ENCODE assay signal across 11 mouse cellular contexts in the genomic region with DNA sequence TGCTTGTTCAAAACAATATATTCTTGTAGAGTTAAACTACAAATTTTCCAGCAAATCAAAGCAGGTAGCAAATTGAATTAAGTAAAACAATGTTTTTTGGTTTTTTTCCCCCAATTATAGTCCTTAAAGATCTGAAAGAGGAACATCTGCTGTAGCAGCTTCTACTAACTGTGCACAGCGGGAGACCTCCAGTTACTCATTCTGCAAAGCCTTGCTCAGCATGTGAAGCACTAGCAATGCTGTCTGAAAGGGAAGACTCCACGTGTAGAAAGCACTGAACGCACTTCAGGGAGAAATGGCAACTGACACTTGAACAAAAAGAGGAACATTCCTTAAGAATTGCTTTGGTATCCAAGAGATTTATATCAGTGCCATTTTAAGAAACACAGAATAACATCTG.
DNase-seq lines count a peak whose midpoint lies in the region; ATAC-seq and TF ChIP-seq lines count a peak whose summit lies in the region.
"Had no signal": no experiment of that assay in that cellular context is flagged by ENCODE, and none has a peak within 500 bp of the region (broad histone marks: within the 10 kb centered on the region; RNA-seq: fewer than 3 reads in every experiment).

No protein-coding gene starts in this region.

- no peaks in the 10 kb centered on the region for H3K27me3 ChIP-seq in forebrain, embryonic 14.5 days (replicated peaks; ENCODE audit: control insufficient read depth, insufficient read depth, low read length)
- peaks cover 6% of the 10 kb centered on the region; the same call in 1 of the 2 replicates for H3K27me3 ChIP-seq in midbrain, embryonic 12.5 days
- no peaks in the 10 kb centered on the region for H3K27me3 ChIP-seq in kidney, embryonic 16.5 days (ENCODE audit: insufficient read depth, low read length)
- H3K27me3 ChIP-seq: embryonic facial prominence, embryonic 13.5 days; liver, embryonic 15.5 days had no signal

- DNase-seq in left cerebral cortex, postnatal 4 days: peak; percentile 59
- DNase-seq in left cerebral cortex, adult 2 months (ENCODE audit: extremely low spot score in 1 of 2, low spot score in 2 of 2): no peak
- peak; percentile 63 for DNase-seq in forebrain, embryonic 14.5 days (ENCODE audit: low spot score)
- no peak for DNase-seq in ovary, postnatal 36 days (ENCODE audit: low spot score)
- DNase-seq in lung, postnatal 4 days: no peak
- DNase-seq: kidney, postnatal 4 days had no signal

- no peaks in the 10 kb centered on the region for H3K9me3 ChIP-seq in forebrain, embryonic 14.5 days (replicated peaks; ENCODE audit: control insufficient read depth, low read length)
- no peaks in the 10 kb centered on the region for H3K9me3 ChIP-seq in midbrain, embryonic 12.5 days
- H3K9me3 ChIP-seq in kidney, embryonic 16.5 days (ENCODE audit: low read length): no peaks in the 10 kb centered on the region
- H3K9me3 ChIP-seq: embryonic facial prominence, embryonic 13.5 days; liver, embryonic 15.5 days had no signal

- H3K4me2 ChIP-seq in forebrain, embryonic 14.5 days (ENCODE audit: low read length): no peak overlapping the region
- H3K4me2 ChIP-seq in midbrain, embryonic 12.5 days (replicated peaks): no peak overlapping the region
- no peak overlapping the region for H3K4me2 ChIP-seq in kidney, embryonic 16.5 days (replicated peaks; ENCODE audit: low read depth, low read length)
- H3K4me2 ChIP-seq: embryonic facial prominence, embryonic 13.5 days; heart, embryonic 11.5 days; liver, embryonic 15.5 days had no signal

- no peaks in the 10 kb centered on the region for H3K4me1 ChIP-seq in forebrain, embryonic 14.5 days (ENCODE audit: control insufficient read depth, insufficient read depth, low read length)
- H3K4me1 ChIP-seq in midbrain, embryonic 12.5 days: no peaks in the 10 kb centered on the region
- H3K4me1 ChIP-seq in kidney, embryonic 16.5 days (ENCODE audit: insufficient read depth, low read length): no peaks in the 10 kb centered on the region
- H3K4me1 ChIP-seq: embryonic facial prominence, embryonic 13.5 days; liver, embryonic 15.5 days had no signal

- no peak for TF ChIP-seq CTCF in left cerebral cortex, adult 2 months (IDR thresholded peaks at IDR 0.05)

- no peak overlapping the region for H3K4me3 ChIP-seq in left cerebral cortex, adult 2 months
- no peak overlapping the region for H3K4me3 ChIP-seq in forebrain, embryonic 14.5 days (ENCODE audit: low read depth, low read length)
- no peak overlapping the region for H3K4me3 ChIP-seq in midbrain, embryonic 12.5 days
- H3K4me3 ChIP-seq in kidney, embryonic 16.5 days (ENCODE audit: low read length): no peak overlapping the region
- H3K4me3 ChIP-seq: embryonic facial prominence, embryonic 13.5 days; liver, embryonic 15.5 days had no signal

- no peak overlapping the region for H3K9ac ChIP-seq in forebrain, embryonic 14.5 days (ENCODE audit: low read length)
- H3K9ac ChIP-seq in midbrain, embryonic 12.5 days (replicated peaks): no peak overlapping the region
- H3K9ac ChIP-seq in kidney, embryonic 16.5 days (replicated peaks; ENCODE audit: low read length): no peak overlapping the region
- H3K9ac ChIP-seq: embryonic facial prominence, embryonic 13.5 days; liver, embryonic 15.5 days had no signal

- ATAC-seq in forebrain, embryonic 14.5 days: no peak
- peak; percentile 92 for ATAC-seq in midbrain, embryonic 12.5 days (ENCODE audit: low FRiP score, low read depth)
- no peak for ATAC-seq in kidney, embryonic 16.5 days (ENCODE audit: low FRiP score, low TSS enrichment)

- H3K27ac ChIP-seq in left cerebral cortex, adult 2 months: no peak overlapping the region
- H3K27ac ChIP-seq in forebrain, embryonic 14.5 days (ENCODE audit: low read depth, low read length): no peak overlapping the region
- H3K27ac ChIP-seq in midbrain, embryonic 12.5 days (replicated peaks): no peak overlapping the region
- H3K27ac ChIP-seq in kidney, embryonic 16.5 days (ENCODE audit: low read length): no peak overlapping the region
- H3K27ac ChIP-seq: embryonic facial prominence, embryonic 13.5 days; liver, embryonic 15.5 days had no signal

- H3K36me3 ChIP-seq in forebrain, embryonic 14.5 days (ENCODE audit: control insufficient read depth, insufficient read depth, low read length): no peaks in the 10 kb centered on the region
- no peaks in the 10 kb centered on the region for H3K36me3 ChIP-seq in midbrain, embryonic 12.5 days
- no peaks in the 10 kb centered on the region for H3K36me3 ChIP-seq in kidney, embryonic 16.5 days (ENCODE audit: insufficient read depth, low read length)
- H3K36me3 ChIP-seq: embryonic facial prominence, embryonic 13.5 days; liver, embryonic 15.5 days had no signal

- 2% methylated on average over 3 of the region's 3 CpGs for WGBS in forebrain, embryonic 14.5 days
- WGBS in midbrain, embryonic 12.5 days: 1% methylated on average over 3 of the region's 3 CpGs
- 24% methylated on average over 3 of the region's 3 CpGs for WGBS in kidney, embryonic 16.5 days

- intact Hi-C loops in left cerebral cortex, postnatal 4 days (cut with DNase I): no loop called here
- intact Hi-C loops in left cerebral cortex, adult 2 months (cut with DNase I): no loop called here

Comparison
In these comparisons a context has a peak if more than half of its experiments do, and no peak if none do; other contexts are left out.
1. DNase-seq: peak in left cerebral cortex, postnatal 4 days (single experiment) and forebrain, embryonic 14.5 days (single experiment); none in left cerebral cortex, adult 2 months (0 of 2), ovary, postnatal 36 days (single experiment) and lung, postnatal 4 days (0 of 2).